Mouse (Mus musculus): ENCODE measurements around the gene Bpifb5. TPM values are rescaled to one million over a fixed set of nuclear protein-coding genes. Genes with fewer than 3 reads are reported as not detected.
"Not testable (repeated sequence)": the region's sequence is repeated elsewhere in the genome, so short reads cannot be mapped to it uniquely, and the experiment has no call there.

The Bpifb5 gene
- polyA plus RNA-seq, 1 experiment = 0.40 TPM

- Histone ChIP-seq H3K4me3 (ENCODE audit: control insufficient read depth, insufficient read depth, low read length) (no peak overlapping the region), H3K4me1 (replicated peaks; ENCODE audit: control insufficient read depth, insufficient read depth, low read length) (0 out of 2 replicates have a peak, but pooled peaks cover 3% of the 10 kb centered on the region)
These were observed 3.4 kb downstream of the Bpifb5 start for GRCm38 (mm10) chr2:154226991-154227390.

DNA sequence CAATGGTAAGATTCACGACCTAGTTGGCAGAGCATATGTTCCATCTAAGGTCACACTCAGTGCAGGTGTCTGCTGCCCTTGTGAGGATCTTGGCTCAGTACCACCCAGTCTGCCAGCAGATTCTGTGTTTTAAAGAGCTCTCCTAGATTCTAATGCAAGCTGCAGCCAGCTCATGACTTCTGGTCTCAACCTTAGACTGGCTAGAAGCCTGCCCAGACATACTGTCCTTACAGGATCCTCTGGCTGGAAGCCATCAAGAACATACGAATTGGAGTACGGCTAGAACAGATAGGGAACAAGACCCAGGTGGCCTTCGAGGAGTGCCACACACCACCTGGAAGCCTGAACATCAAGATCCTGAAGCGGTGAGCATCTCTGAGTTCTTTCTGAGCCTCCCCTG lies 4.3 kb downstream of the Bpifb5 start:
- Histone ChIP-seq H3K4me1 (replicated peaks; ENCODE audit: control insufficient read depth, insufficient read depth, low read length) (0 out of 2 replicates have a peak, but pooled peaks cover 3% of the 10 kb centered on the region), H3K27ac (ENCODE audit: control insufficient read depth, insufficient read depth, low read length) (no peak overlapping the region), H3K27me3 (ENCODE audit: control insufficient read depth, insufficient read depth, low read length) (no peaks in the 10 kb centered on the region), H3K36me3 (ENCODE audit: control insufficient read depth, insufficient read depth, low read length) (no peaks in the 10 kb centered on the region), H3K4me3 (ENCODE audit: control insufficient read depth, insufficient read depth, low read length) (no peak overlapping the region)
- no peak for DNase-seq
- TF ChIP-seq POLR2A (IDR thresholded peaks at IDR 0.05; ENCODE audit: control insufficient read depth, extremely low read depth, insufficient read depth, low read length, poor library complexity) = no peak
- no peak for TF ChIP-seq CTCF (IDR thresholded peaks at IDR 0.05; ENCODE audit: borderline replicate concordance, control insufficient read depth, extremely low read depth, insufficient read depth, low read length, poor library complexity)
- WGBS = 91% methylated on average over 5 of the region's 5 CpGs

More at GRCm38 (mm10) chr2:154226991-154227390, 3.4 kb downstream of the Bpifb5 start:
- TF ChIP-seq POLR2A (IDR thresholded peaks at IDR 0.05; ENCODE audit: control insufficient read depth, extremely low read depth, insufficient read depth, low read length, poor library complexity) (no peak), CTCF (IDR thresholded peaks at IDR 0.05; ENCODE audit: borderline replicate concordance, control insufficient read depth, extremely low read depth, insufficient read depth, low read length, poor library complexity) (no peak)
- no peak for DNase-seq
- Histone ChIP-seq H3K36me3 (ENCODE audit: control insufficient read depth, insufficient read depth, low read length) (no peaks in the 10 kb centered on the region), H3K27me3 (ENCODE audit: control insufficient read depth, insufficient read depth, low read length) (no peaks in the 10 kb centered on the region), H3K27ac (ENCODE audit: control insufficient read depth, insufficient read depth, low read length) (no peak overlapping the region)
- 75% methylated on average over 4 of the region's 4 CpGs for WGBS

GRCm38 (mm10) chr2:154233426-154233825 lies 9.9 kb downstream of the Bpifb5 start:
- no peaks in the 10 kb centered on the region for H3K27me3 ChIP-seq (ENCODE audit: control insufficient read depth, insufficient read depth, low read length)
- no peaks in the 10 kb centered on the region for H3K36me3 ChIP-seq (ENCODE audit: control insufficient read depth, insufficient read depth, low read length)
- H3K4me1 ChIP-seq (replicated peaks; ENCODE audit: control insufficient read depth, insufficient read depth, low read length) = no peaks in the 10 kb centered on the region
- H3K27ac ChIP-seq (ENCODE audit: control insufficient read depth, insufficient read depth, low read length) = no peak overlapping the region
- H3K4me3 ChIP-seq (ENCODE audit: control insufficient read depth, insufficient read depth, low read length) = no peak overlapping the region
- 94% methylated on average over 6 of the region's 6 CpGs for WGBS
- no peak for TF ChIP-seq POLR2A (IDR thresholded peaks at IDR 0.05; ENCODE audit: control insufficient read depth, extremely low read depth, insufficient read depth, low read length, poor library complexity)
- TF ChIP-seq CTCF (IDR thresholded peaks at IDR 0.05; ENCODE audit: borderline replicate concordance, control insufficient read depth, extremely low read depth, insufficient read depth, low read length, poor library complexity) = no peak
- no peak for DNase-seq

- no peaks in the 10 kb centered on the region for H3K36me3 ChIP-seq (ENCODE audit: control insufficient read depth, insufficient read depth, low read length)
- no peak overlapping the region for H3K27ac ChIP-seq (ENCODE audit: control insufficient read depth, insufficient read depth, low read length)
- no peak for DNase-seq
- H3K4me3 ChIP-seq (ENCODE audit: control insufficient read depth, insufficient read depth, low read length) = no peak overlapping the region
- no peak for TF ChIP-seq CTCF (IDR thresholded peaks at IDR 0.05; ENCODE audit: borderline replicate concordance, control insufficient read depth, extremely low read depth, insufficient read depth, low read length, poor library complexity)
- no peak for TF ChIP-seq POLR2A (IDR thresholded peaks at IDR 0.05; ENCODE audit: control insufficient read depth, extremely low read depth, insufficient read depth, low read length, poor library complexity)
- H3K27me3 ChIP-seq (ENCODE audit: control insufficient read depth, insufficient read depth, low read length) = no peaks in the 10 kb centered on the region
- WGBS = 95% methylated on average over 6 of the region's 6 CpGs
- no peaks in the 10 kb centered on the region for H3K4me1 ChIP-seq (replicated peaks; ENCODE audit: control insufficient read depth, insufficient read depth, low read length)
These were observed 17.2 kb downstream of the Bpifb5 start for GRCm38 (mm10) chr2:154240771-154241170.

DNA sequence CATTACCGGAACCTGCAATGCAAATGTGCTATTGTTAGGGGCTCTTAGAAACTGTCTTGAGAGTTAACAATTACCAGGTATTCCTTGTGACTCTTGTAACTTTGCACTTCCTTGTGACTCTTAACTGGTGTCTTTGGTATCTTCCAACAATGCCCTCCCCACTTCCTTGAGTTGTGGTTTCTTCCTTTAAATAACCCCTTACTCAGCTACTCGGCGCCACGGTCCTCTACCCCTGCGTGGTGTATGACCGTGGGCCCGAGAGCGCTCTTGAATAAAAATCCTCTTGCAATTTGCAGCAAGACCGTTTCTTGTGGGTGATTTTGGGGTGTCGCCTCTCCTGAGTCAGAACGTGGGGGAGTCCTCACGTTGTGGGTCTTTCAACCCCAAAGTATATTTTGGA lies 19.2 kb downstream of the Bpifb5 start:
- H3K27ac ChIP-seq (ENCODE audit: control insufficient read depth, insufficient read depth, low read length); H3K4me3 ChIP-seq (ENCODE audit: control insufficient read depth, insufficient read depth, low read length); H3K4me1 ChIP-seq (replicated peaks; ENCODE audit: control insufficient read depth, insufficient read depth, low read length); DNase-seq; H3K27me3 ChIP-seq (ENCODE audit: control insufficient read depth, insufficient read depth, low read length); H3K36me3 ChIP-seq (ENCODE audit: control insufficient read depth, insufficient read depth, low read length): not testable (repeated sequence)
- 94% methylated on average over 12 of the region's 12 CpGs for WGBS

DNA sequence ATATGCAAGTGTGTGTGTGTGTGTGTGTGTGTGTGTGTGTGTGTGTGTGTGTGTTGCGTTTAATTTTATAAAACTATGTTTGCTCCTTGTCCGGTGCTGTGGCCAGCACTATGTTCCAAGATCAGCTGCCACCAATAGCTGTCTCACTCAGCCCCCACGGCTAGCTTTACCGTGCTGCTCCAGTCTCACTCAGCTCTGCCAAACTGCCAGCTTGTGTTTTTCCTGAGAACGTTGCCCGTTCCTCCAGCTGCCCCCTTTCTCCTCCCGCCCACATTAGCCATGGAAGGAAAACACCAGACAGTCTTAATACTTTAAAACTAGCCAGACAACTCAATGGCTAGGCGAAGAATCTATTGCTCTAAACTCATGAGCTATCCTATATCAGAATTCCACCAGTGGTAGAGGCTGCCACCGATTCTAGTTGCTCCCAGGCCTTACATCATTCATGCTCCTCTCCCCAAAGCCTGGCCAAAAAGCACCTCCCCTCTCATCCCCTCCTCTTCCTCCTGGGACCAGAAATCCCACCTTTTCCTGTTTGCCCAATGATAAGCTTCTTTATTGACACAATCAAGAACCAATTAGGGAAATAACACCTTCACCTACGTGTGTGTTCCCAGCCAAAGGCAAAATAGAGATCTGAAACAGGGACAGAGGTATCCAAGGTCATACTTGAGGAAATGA lies 20.0 kb downstream of the Bpifb5 start:
- Histone ChIP-seq H3K27ac (ENCODE audit: control insufficient read depth, insufficient read depth, low read length) (no peak overlapping the region), H3K4me3 (ENCODE audit: control insufficient read depth, insufficient read depth, low read length) (no peak overlapping the region), H3K4me1 (replicated peaks; ENCODE audit: control insufficient read depth, insufficient read depth, low read length) (no peaks in the 10 kb centered on the region), H3K27me3 (ENCODE audit: control insufficient read depth, insufficient read depth, low read length) (no peaks in the 10 kb centered on the region), H3K36me3 (ENCODE audit: control insufficient read depth, insufficient read depth, low read length) (no peaks in the 10 kb centered on the region)
- TF ChIP-seq POLR2A (IDR thresholded peaks at IDR 0.05; ENCODE audit: control insufficient read depth, extremely low read depth, insufficient read depth, low read length, poor library complexity) = no peak
- no peak for TF ChIP-seq CTCF (IDR thresholded peaks at IDR 0.05; ENCODE audit: borderline replicate concordance, control insufficient read depth, extremely low read depth, insufficient read depth, low read length, poor library complexity)
- no peak for DNase-seq
- 95% methylated on average over 10 of the region's 10 CpGs for WGBS

- H3K4me3 ChIP-seq (ENCODE audit: control insufficient read depth, insufficient read depth, low read length) = no peak overlapping the region
- no peak overlapping the region for H3K27ac ChIP-seq (ENCODE audit: control insufficient read depth, insufficient read depth, low read length)
- TF ChIP-seq POLR2A (IDR thresholded peaks at IDR 0.05; ENCODE audit: control insufficient read depth, extremely low read depth, insufficient read depth, low read length, poor library complexity) (no peak), CTCF (IDR thresholded peaks at IDR 0.05; ENCODE audit: borderline replicate concordance, control insufficient read depth, extremely low read depth, insufficient read depth, low read length, poor library complexity) (no peak)
- H3K27me3 ChIP-seq (ENCODE audit: control insufficient read depth, insufficient read depth, low read length) = no peaks in the 10 kb centered on the region
- no peak for DNase-seq
- H3K4me1 ChIP-seq (replicated peaks; ENCODE audit: control insufficient read depth, insufficient read depth, low read length) = no peaks in the 10 kb centered on the region
- H3K36me3 ChIP-seq (ENCODE audit: control insufficient read depth, insufficient read depth, low read length) = no peaks in the 10 kb centered on the region
- WGBS = 97% methylated on average over 5 of the region's 5 CpGs
These were observed 21.8 kb downstream of the Bpifb5 start for GRCm38 (mm10) chr2:154245322-154245721.

GRCm38 (mm10) chr2:154255254-154255653 lies 31.7 kb downstream of the Bpifb5 start:
- not testable (repeated sequence) for H3K36me3 ChIP-seq (ENCODE audit: control insufficient read depth, insufficient read depth, low read length); H3K4me3 ChIP-seq (ENCODE audit: control insufficient read depth, insufficient read depth, low read length); H3K4me1 ChIP-seq (replicated peaks; ENCODE audit: control insufficient read depth, insufficient read depth, low read length); H3K27me3 ChIP-seq (ENCODE audit: control insufficient read depth, insufficient read depth, low read length); H3K27ac ChIP-seq (ENCODE audit: control insufficient read depth, insufficient read depth, low read length); DNase-seq
- WGBS = 93% methylated on average over 2 of the region's 4 CpGs

Data from thymus, adult 2 months (tissue).